Mouse (Mus musculus) lung, adult 2 months (tissue): ENCODE data around the gene Med19.
A peak's percentile ranks its signal among the peaks of the same experiment; 100 is the strongest.

Experiments
- CTCF ChIP-seq: fragments of 200-500 bp; IDR thresholded peaks from 2 replicates; pipeline ENCODE4 v1.5.1; 2011; ENCODE audit warnings: mild to moderate bottlenecking, low read length, control low read depth; ENCODE audit not compliant: insufficient read depth
- POLR2A ChIP-seq: fragments of 200-500 bp; IDR thresholded peaks from 2 replicates; pipeline ENCODE4 v1.6.1; 2011; ENCODE audit warnings: low read depth, mild to moderate bottlenecking, control low read depth, low read length, borderline replicate concordance; ENCODE audit errors: extremely low read depth

DNA sequence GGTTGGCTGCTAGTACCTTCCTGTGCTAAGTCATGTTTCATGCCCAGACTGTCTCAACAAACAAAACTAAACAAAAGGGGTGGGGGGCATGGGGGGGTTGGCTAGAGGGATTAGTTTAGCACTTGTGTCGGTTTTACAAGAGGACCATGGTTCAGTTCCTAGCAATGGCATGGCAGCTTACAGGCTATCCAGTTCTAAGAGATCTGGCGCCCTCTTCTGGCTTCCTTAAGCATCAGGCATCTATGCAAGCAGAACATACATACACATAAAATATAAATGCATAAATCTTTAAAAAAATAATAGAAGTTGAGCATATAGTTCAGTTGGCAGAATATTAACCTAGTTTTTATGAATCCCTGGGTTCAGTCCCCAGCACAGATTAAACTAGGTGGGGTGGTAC, 15.3 kb upstream of the Med19 start:
- TF ChIP-seq CTCF = peak; percentile 10; the same call in 1 of the 2 replicates
- no peak for TF ChIP-seq POLR2A
